Mouse (Mus musculus) C3H10T1/2 (cell line): ENCODE results near the gene Idnk. TPM values are rescaled to one million over a fixed set of nuclear protein-coding genes. Genes with fewer than 3 reads are reported as not detected.

ENCODE experiments used
- polyA plus RNA-seq, 2 experiments: library from polyadenylated mRNA; unstranded; fragments of >200 nt; fragmentation: generic; extraction: Trizol; gene quantifications; one replicate each; pipeline ENCODE4 v1.2.1; 2012; ENCODE audit warnings: missing spikeins in 2 of 2

Idnk gene
- 10 to 100 TPM; 36.5 to 40.7 TPM for polyA plus RNA-seq

GRCm38 (mm10) chr13:58157447-58158098, at the start of gene Idnk:
Idnk (plus strand) TSS chr13:58157649.

DNA sequence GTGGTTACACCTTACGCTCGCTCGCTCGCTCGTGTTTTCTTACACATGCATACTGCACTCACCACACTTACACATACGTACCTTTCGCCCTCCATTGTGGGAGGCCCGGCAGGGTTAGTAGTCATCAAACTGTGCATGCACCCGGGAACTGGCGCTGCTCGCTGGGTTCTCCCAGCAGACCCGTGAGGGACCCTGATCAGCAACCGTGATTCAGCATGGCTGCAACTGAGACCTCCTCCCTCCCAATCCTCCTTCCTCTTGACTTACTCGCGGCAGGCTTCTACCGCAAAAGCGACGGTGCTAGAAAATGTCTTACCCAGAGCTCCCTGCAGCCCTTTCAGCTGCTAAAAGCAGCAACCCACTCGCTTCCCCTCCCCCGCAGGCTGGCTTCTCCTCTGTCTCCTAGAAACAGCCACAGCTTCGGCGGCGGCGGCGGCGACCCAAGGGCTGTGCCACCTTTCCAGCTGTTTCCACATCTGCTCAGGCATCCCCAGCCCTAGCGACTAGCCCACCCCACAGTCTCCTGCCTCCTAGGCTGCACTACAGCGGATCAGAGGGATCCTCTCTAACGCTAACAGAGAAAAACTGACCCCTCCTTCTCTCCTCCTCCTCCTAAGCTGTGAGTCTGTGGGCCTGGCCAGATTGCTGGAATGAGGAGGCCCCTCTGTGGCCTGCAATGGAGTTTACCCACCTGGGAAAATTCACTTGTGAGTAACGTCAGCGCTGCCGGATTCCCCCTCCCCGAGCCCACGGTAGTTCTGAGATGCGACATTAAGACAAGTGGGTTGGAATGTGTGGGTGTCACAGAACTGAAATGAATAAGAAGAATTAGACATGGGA, 44.2 kb upstream of the Idnk start, which contains the start of gene Klhl3:
TSS of gene Klhl3 (minus strand) at position 532 of the 840 bp plus-strand sequence.

DNA sequence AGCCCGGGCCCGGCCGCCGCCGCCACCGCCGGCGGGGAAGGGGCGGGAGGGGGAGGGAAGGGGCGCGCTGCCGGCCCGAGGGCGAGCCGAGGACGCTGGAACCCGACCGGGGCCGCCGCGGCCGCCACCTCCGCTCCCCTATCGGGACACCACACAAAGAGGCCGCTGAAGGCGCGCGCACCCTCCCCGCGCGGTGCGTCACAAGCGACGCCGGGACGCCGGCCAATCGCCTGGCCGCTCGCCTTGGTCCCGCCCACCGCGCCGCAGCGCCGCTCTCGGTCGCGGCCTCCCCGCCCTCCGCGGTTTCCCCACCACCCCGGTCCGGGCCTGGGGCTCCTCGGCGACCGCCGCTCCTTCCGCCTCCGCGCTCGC, 29.1 kb upstream of the Idnk start, which contains the start of gene Hnrnpa0:
TSS of gene Hnrnpa0 (minus strand) at position 161 of the 372 bp plus-strand sequence.

Other genes starting within 250 kb of the Idnk start
- not detected for gene Spock1, start 249.3 kb upstream of the Idnk start, polyA plus RNA-seq
- gene Klhl3, start 44.1 kb upstream of the Idnk start, polyA plus RNA-seq = under 1 TPM in 1 of 2 experiments, not detected in 1; 0.01 TPM
- gene Hnrnpa0, start 29.1 kb upstream of the Idnk start, polyA plus RNA-seq = 100 to 1,000 TPM in 1 of 2 experiments, 10 to 100 TPM in 1; 61.7 to 153 TPM
- gene Ubqln1, start 58.0 kb downstream of the Idnk start, polyA plus RNA-seq = 10 to 100 TPM; 11.7 to 38.7 TPM
- gene Gkap1, start 118.0 kb downstream of the Idnk start, polyA plus RNA-seq = 10 to 100 TPM in 1 of 2 experiments, 1 to 10 TPM in 1; 4.9 to 34.0 TPM
- gene Kif27, start 201.5 kb downstream of the Idnk start, polyA plus RNA-seq = under 1 TPM in 1 of 2 experiments, not detected in 1; 0.01 TPM
- gene 2210016F16Rik, start 227.6 kb downstream of the Idnk start, polyA plus RNA-seq = under 1 TPM; 0.01 to 0.17 TPM
- gene Rmi1, start 244.6 kb downstream of the Idnk start, polyA plus RNA-seq = 1 to 10 TPM in 1 of 2 experiments, under 1 TPM in 1; 0.75 to 6.8 TPM
- gene Hnrnpk, start 245.7 kb downstream of the Idnk start, polyA plus RNA-seq = 100 to 1,000 TPM; 111 to 275 TPM